Mouse (Mus musculus) C2C12 (cell line): ENCODE measurements around the gene S100a1. TPM values are rescaled to one million over a fixed set of nuclear protein-coding genes. Genes with fewer than 3 reads are reported as not detected.

Experiments used
- H3K27me3 ChIP-seq: one replicate; pipeline ENCODE4 v1.6.1; 2011; ENCODE audit not compliant: control insufficient read depth, insufficient read depth, insufficient read length
- H3K36me3 ChIP-seq: one replicate; pipeline ENCODE4 v1.6.1; 2011; ENCODE audit not compliant: control insufficient read depth, insufficient read depth
- H3K4me3 ChIP-seq: one replicate; pipeline ENCODE4 v1.5.1; 2011; ENCODE audit warnings: mild to moderate bottlenecking, control low read depth; ENCODE audit not compliant: poor library complexity, insufficient read depth, severe bottlenecking
- H3K79me2 ChIP-seq: one replicate; pipeline ENCODE4 v1.6.1; 2011; ENCODE audit not compliant: control insufficient read depth, insufficient read depth
- H3K79me3 ChIP-seq: one replicate; pipeline ENCODE4 v1.6.1; 2011; ENCODE audit warnings: low read depth, control low read depth
- H3ac ChIP-seq: one replicate; pipeline ENCODE3; 2011; ENCODE audit warnings: low read depth; ENCODE audit not compliant: control insufficient read depth, insufficient read length
- CEBPB ChIP-seq: IDR thresholded peaks from one replicate; pipeline ENCODE4 v1.6.1; 2011; ENCODE audit warnings: low read depth, mild to moderate bottlenecking, control low read depth, moderate library complexity
- CTCF ChIP-seq: IDR thresholded peaks from one replicate; pipeline ENCODE4 v1.5.1; 2011; ENCODE audit not compliant: control insufficient read depth, insufficient read depth, insufficient read length
- FOSL1 ChIP-seq: IDR thresholded peaks from one replicate; pipeline ENCODE4 v1.8.0; 2011; ENCODE audit warnings: mild to moderate bottlenecking, low read length; ENCODE audit not compliant: poor library complexity, insufficient read depth, severe bottlenecking
- MAX ChIP-seq: IDR thresholded peaks from one replicate; pipeline ENCODE4 v1.6.1; 2011; ENCODE audit warnings: mild to moderate bottlenecking, control low read depth
- MYOD1 ChIP-seq: IDR thresholded peaks from one replicate; pipeline ENCODE4 v1.6.1; 2011; ENCODE audit warnings: low read depth; ENCODE audit not compliant: control insufficient read depth, insufficient read length
- MYOG ChIP-seq: IDR thresholded peaks from one replicate; pipeline ENCODE4 v1.6.1; 2011; ENCODE audit not compliant: control insufficient read depth, insufficient read length; ENCODE audit errors: extremely low read depth
- USF1 ChIP-seq: IDR thresholded peaks from one replicate; pipeline ENCODE4 v1.6.1; 2011; ENCODE audit warnings: low read depth, mild to moderate bottlenecking, control low read depth, moderate library complexity
- polyA plus RNA-seq: library from polyadenylated mRNA; unstranded; fragments of >200 nt; fragmentation: generic; extraction: Trizol; gene quantifications from one replicate; pipeline ENCODE4 v1.2.1, GENCODE M21; 2012; ENCODE audit warnings: missing spikeins

Gene S100a1
- polyA plus RNA-seq, 1 experiment = 96.0 TPM

DNA sequence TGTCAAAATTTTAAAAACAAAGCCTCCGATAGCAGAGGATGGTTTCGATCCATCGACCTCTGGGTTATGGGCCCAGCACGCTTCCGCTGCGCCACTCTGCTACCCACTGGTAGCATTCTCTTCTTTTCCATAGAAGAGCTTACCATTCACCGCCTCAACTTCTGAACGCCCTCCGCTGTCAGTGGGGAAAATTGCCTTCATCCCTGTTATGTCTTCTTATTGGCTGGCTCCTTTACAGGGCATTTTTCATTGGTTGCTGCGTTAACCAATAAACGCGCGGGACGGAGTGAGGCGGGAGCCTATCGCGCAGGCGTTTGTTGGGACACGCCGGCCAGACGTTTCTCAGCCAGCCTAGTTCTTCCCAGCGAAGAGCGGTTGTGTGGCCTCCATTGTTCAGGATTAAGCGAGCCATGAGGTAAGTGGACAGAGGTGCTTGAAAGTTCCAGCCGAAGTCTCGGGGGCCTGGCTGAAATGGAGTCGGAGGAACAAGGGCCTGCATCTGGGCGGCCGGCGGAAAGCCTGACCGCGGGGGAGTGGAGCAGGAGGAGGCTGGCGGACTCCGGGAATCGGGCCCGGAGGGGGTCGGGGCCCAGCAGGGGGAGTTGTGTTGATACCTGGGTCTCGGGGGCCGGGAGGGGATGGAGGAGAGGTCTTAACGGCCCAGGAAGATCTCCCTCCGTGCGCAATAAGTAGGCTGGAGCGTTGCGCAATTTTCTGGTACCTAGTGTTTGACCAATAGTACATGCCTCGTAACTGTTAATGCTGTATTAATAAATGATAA is 38.2 kb downstream of the S100a1 start, which contains the start of gene Ilf2:
Gene Ilf2 (plus strand): TSS at position 296 of the 781 bp plus-strand sequence.
- H3K79me3 ChIP-seq = peaks cover 43% of the 10 kb centered on the region
- TF ChIP-seq CEBPB (peak; percentile 96), MYOD1 (no peak)

DNA sequence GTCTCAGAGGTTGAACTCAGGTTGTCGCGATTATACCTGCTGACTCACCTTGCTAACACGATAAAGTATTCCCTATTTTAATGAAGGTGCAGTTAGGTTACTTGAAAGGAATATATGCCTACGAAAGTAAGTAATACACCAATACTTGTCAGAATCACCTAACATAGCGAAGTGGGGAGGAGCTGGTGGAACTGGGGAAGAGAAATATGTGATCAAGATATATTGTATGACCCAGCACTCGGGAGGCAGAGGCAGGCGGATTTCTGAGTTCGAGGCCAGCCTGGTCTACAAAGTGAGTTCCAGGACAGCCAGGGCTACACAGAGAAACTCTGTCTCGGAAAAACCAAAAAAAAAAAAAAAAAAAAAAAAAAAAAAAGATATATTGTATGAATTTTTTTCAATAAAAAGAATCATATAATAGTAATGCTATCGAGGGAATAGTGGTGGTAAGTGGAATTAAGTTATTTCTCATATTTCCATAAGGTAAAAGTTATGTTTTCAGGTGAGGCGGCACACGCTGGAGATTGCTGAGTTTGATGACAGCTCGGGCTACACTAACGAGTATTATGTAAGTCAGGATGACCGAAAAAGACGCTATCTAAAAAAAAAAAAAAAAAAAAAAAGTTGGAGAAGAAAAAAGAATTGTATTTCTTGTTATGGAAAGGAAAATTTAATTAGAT is 38.9 kb downstream of the S100a1 start:
- TF ChIP-seq USF1 (no peak), FOSL1 (no peak), MYOD1 (no peak)

More for the DNA sequence above, 38.2 kb downstream of the S100a1 start, which contains the start of gene Ilf2:
- peaks cover 31% of the 10 kb centered on the region for H3K36me3 ChIP-seq
- peaks cover 50% of the 10 kb centered on the region for H3K79me2 ChIP-seq
- H3K27me3 ChIP-seq = no peaks in the 10 kb centered on the region
- peak within 1 kb of the TSS; percentile 93 for H3K4me3 ChIP-seq
- peak within 1 kb of the TSS; percentile 63 for H3ac ChIP-seq

DNA sequence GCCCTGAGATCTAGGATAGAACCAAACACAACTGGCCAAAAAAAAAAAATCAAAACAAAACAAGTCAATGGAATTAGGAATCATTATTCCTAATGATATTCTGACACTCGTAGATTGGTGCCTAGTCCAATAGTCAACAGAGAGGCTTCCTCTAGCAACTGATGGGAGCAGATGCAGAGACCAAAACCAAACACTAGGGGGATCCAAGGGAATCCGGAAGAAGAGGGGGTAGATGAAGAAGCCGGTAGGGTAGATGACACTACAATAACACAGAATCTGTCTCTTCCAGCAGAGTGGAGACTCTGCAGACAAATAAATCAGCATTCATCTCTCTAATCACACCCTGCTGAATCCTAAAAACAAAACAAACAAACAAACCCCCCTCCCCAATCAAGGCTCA is 42.0 kb downstream of the S100a1 start:
- peaks cover 12% of the 10 kb centered on the region for H3K79me3 ChIP-seq
- H3K36me3 ChIP-seq = no peaks in the 10 kb centered on the region
- H3K79me2 ChIP-seq = peaks cover 13% of the 10 kb centered on the region
- H3K27me3 ChIP-seq = no peaks in the 10 kb centered on the region
- TF ChIP-seq FOSL1 (no peak), CEBPB (no peak), MAX (no peak), CTCF (no peak), USF1 (no peak), MYOD1 (no peak), MYOG (no peak)
- no peak overlapping the region for H3K4me3 ChIP-seq
- H3ac ChIP-seq = no peak overlapping the region

More for the DNA sequence above, 38.9 kb downstream of the S100a1 start:
- Histone ChIP-seq H3K79me3 (peaks cover 40% of the 10 kb centered on the region), H3K36me3 (peaks cover 24% of the 10 kb centered on the region), H3ac (no peak overlapping the region), H3K27me3 (no peaks in the 10 kb centered on the region), H3K79me2 (peaks cover 43% of the 10 kb centered on the region), H3K4me3 (peak overlapping the region; percentile 21)

DNA sequence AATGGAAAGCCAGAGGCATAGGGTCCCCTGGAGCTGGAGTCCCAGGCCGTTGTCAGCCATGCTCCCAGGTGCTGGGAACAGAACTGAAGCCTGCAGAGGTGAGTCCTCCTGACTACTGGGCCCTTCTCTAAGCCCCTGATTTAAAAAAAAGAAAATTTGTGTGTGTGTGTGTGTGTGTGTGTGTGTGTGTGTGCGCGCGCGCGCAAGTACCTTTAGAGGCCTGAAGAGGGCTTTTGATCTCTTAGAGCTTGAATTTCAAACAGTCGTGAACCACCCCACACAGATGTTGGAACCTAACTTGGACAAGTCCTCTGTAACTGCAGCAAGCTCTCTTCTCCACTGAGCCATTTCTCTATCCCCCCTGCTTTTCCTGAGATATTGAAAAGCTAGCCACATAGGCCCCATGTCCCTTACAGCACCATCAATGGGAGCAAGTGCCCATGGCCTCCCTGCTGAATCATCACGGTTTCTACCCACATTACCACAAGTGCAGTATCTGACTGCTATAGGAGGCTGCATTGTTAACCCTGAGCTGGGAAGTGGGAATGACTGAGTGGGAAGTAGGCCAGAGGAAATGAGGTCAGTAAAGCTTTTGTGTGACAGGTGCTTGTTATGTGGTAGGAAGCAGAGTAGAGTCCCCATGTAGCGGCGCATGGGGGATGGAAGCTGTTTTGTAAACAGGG is 46.4 kb downstream of the S100a1 start:
- TF ChIP-seq CTCF (no peak), USF1 (no peak), FOSL1 (no peak), CEBPB (no peak), MYOD1 (no peak), MYOG (no peak), MAX (no peak)
- no peaks in the 10 kb centered on the region for H3K79me3 ChIP-seq
- no peak overlapping the region for H3K4me3 ChIP-seq
- H3K79me2 ChIP-seq = no peaks in the 10 kb centered on the region
- no peaks in the 10 kb centered on the region for H3K36me3 ChIP-seq
- H3ac ChIP-seq = no peak overlapping the region
- H3K27me3 ChIP-seq = peaks cover 5% of the 10 kb centered on the region

DNA sequence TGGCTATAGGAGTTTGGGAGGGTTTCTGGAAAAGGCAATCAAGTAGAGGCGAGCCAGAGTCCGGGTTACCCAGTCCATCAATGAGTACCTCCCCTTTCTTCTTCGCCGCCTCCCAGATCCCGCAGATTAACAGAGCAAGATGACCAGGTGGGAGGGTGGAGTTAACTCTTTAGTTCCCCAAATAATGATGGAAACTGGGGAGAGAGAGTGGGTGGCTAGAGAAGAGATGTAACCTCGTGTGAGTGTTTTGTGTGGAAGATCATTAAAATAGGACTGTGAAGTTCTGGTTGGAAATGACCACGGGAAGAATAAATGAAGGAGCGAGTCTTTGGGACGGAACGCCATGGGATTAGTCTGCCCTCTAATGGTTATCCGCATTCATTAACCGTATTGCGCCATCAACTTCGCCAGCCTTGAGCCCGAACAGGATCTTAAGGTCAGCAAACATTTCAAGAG is 47.9 kb downstream of the S100a1 start:
- peak overlapping the region; percentile 19 for H3K4me3 ChIP-seq
- TF ChIP-seq CEBPB (peak; percentile 97), CTCF (peak; percentile 78), MAX (no peak)
- no peaks in the 10 kb centered on the region for H3K36me3 ChIP-seq
- peaks cover 5% of the 10 kb centered on the region for H3K27me3 ChIP-seq
- H3ac ChIP-seq = peak overlapping the region; percentile 32
- H3K79me2 ChIP-seq = no peaks in the 10 kb centered on the region
- no peaks in the 10 kb centered on the region for H3K79me3 ChIP-seq
